Mouse (Mus musculus) embryonic stem cell, embryonic (primary cell): ENCODE measurements around the gene Lyrm2.

Experiments used
- CTCF ChIA-PET, 4 experiments: fragments of 300-600 bp in 2 of 4; fragments of 350-600 bp in 2 of 4; sonication (Branson Sonifier 250); formaldehyde crosslinking; loops; one replicate each; lab custom pipeline; 2022; ENCODE audit warnings: inconsistent platforms in 2 of 4; lab: Charles Lee
- POLR2A ChIA-PET, 4 experiments: fragments of 300-600 bp in 2 of 4; fragments of 350-600 bp in 2 of 4; sonication (Branson Sonifier 250); formaldehyde crosslinking; loops; one replicate each; lab custom pipeline; 2022; ENCODE audit warnings: antibody characterized with exemption in 4 of 4, inconsistent platforms in 1 of 4; lab: Charles Lee

Lyrm2 gene

DNA sequence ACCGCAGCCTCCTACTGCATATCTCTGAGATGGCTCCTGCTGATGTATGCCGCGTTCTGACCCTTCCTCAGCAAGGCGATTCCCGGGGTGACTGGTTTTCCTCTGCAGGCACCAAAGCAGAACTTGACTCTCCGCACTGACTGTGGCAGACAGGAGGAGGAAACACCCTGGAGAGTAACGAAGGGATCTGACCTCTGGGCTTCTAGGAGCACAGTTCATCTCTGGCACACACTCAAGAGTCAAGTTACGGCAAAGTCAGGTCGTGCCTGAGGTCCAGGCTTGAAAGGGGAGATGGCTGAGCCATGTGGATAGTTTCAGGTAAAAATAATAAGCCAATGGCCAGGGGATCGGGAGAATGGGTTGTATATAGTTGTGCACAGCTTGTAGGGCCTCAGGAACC, 29.3 kb downstream of the Lyrm2 start:
- ChIA-PET POLR2A (no interaction called here), CTCF (interaction anchor here in 1 of 4 experiments (0.7 kb wide), 1 partner anchor 112 kb away, joined by 3 read pairs; no protein-coding TSS in a partner anchor)

DNA sequence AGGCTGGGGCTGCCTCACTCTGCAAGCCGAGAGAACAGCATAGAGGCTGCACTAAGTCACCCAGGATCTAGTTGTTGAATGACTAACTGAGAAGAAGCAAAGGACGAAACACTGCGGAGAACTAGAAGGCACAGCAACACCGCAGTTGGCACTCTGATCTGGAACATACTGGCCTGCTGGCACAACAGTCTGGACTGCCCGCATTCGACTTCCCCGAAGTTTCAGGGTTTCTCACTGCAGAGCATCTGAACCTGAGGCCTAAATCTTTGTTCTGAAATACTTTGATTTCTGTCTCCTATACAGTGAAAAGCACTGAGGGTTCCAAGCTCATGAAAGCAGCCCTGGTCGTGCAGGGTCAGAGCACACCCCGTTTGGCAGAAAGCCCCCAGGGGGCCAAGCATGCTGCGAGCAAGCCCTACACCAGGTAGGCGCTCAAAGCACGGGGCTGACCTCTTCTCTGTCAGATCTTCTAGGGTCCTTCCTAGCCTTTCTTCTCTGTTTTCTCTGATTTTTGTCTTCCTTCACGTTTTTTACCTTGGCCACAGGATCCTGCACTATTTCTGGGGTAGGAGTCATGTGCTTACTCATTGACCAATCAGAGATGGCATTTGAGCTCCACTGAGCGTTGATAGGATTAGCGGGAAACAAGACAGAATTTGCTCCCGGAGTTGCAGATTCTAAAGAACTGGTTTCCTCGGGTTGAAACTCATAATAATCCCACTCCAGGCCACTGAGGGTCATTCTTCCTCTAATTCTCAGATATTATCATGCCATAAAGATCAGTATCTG, 33.6 kb downstream of the Lyrm2 start:
- ChIA-PET POLR2A (interaction anchor here (0.6 to 3.2 kb wide), 13 partner anchors 9 to 122 kb away, joined by 3 to 17 read pairs (median 4); partner anchors contain the start of gene Lyrm2 (in 2 of the 4)), CTCF (interaction anchor here in 1 of 4 experiments (1.6 kb wide), 1 partner anchor 247 kb away, joined by 6 read pairs; no protein-coding TSS in a partner anchor)

DNA sequence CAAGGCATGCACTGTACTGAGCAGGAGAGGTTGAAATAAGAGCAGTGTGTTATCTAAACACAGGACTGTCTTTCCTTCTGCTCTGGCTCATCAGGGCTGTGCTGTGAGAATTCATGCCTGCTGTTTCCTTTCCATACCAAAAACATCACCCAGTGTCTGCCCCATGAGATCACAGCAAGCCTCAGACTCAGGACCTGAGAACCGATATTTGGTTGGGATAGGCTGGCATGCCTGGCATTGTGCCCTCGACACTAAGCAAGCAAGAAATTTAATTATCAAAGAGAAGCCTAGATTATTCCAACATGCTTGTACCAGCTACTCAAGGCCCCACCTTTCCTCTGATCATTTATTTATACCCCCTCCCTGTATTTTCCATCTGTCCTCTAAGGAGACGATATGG, 34.5 kb downstream of the Lyrm2 start:
- POLR2A ChIA-PET = interaction anchor here in 2 of 4 experiments (0.6 to 3.2 kb wide), 6 partner anchors 9 to 1715 kb away, joined by 3 to 17 read pairs (median 3); partner anchors contain the start of gene Lyrm2 (in 1 of the 2)
- CTCF ChIA-PET = interaction anchor here in 1 of 4 experiments (1.6 kb wide), 1 partner anchor 248 kb away, joined by 6 read pairs; no protein-coding TSS in a partner anchor

DNA sequence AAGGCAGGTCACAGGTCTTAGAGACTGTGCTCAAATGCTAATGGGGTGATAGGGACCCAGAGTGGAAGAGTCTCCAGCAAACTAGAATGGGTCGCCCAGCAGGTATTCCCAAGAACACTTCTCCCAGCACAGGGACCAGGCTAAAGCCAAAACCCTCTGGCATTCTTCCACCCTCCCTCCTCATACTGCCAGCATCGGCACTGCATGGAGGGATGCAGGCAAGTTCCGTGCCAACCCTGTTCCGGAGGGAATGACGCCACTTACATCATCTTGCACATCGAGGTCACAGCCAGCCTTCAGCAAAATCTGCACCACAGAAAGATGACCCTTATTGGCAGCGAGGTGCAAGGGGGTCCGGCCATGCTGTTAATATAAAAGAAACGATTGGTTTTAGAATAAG, 36.0 kb downstream of the Lyrm2 start:
- POLR2A ChIA-PET = no interaction called here
- CTCF ChIA-PET = no interaction called here

DNA sequence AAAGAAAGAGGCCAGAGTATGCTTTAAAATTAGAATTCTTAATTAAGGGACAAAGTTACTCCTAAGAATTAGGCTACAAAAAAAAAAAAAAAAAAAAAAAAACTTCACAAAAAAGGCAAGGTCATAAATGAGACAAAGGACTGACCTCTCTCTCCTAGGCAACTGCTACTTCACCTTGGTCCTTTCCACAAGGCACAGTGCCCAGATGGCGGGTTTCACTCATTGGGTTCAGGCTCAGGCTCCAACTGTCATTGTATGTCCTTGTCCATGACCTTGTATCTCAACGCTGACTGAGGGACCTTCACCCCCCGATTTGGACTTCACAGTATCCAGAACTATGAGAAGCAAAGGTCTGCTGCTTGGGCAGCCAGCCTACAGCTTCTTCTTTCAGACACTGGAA, 38.3 kb downstream of the Lyrm2 start:
- ChIA-PET POLR2A (interaction anchor here in 2 of 4 experiments (0.5 to 1.4 kb wide), 2 partner anchors 37 to 398 kb away, joined by 3 read pairs; no protein-coding TSS in a partner anchor), CTCF (interaction anchor here in 1 of 4 experiments (0.6 kb wide), 1 partner anchor 147 kb away, joined by 3 read pairs; no protein-coding TSS in a partner anchor)
